Mouse (Mus musculus) gastrocnemius, postnatal 10 days (tissue): ENCODE data around the gene Lrba. TPM values are rescaled to one million over a fixed set of nuclear protein-coding genes. Genes with fewer than 3 reads are reported as not detected.

Source experiments
- DNase-seq: peaks from one replicate; pipeline ENCODE4 v3.0.0; 2021; ENCODE audit warnings: mixed read lengths
- total RNA-seq, 2 experiments: library from RNA; stranded (reverse); gene quantifications; 2 replicates each; pipeline ENCODE4 v1.2.3; 2021

Gene Lrba
- total RNA-seq, 2 experiments from 2014 or later, result 22.7 to 24.1 TPM

DNA sequence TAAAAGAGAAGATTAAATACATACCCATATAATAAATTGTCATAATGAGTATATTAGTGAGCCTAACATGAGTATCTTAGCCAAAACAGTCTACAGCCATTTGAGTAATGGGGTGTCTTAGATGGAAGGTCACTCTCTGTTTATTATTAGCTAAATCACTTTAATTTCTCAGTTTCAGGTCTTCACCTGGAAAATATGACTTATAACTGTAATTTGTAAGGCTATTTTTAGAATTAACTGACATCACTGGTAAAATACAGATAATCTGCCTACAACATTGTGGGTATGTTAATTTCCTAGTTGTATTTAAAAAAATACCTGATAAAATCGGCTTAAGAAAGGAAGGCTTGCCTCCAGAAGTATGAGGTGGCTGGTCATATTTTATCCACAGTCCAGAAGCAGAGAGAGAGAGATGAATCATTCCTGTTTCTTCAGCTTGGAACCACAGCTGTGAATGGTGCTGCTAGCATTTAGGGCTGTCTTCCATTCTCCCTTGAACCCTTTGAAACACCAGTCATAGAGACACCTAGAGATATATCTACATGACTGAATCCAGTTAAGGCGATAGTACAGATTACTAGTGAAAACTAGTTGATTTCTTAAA lies 294.1 kb downstream of the Lrba start:
- DNase-seq, result no peak

DNA sequence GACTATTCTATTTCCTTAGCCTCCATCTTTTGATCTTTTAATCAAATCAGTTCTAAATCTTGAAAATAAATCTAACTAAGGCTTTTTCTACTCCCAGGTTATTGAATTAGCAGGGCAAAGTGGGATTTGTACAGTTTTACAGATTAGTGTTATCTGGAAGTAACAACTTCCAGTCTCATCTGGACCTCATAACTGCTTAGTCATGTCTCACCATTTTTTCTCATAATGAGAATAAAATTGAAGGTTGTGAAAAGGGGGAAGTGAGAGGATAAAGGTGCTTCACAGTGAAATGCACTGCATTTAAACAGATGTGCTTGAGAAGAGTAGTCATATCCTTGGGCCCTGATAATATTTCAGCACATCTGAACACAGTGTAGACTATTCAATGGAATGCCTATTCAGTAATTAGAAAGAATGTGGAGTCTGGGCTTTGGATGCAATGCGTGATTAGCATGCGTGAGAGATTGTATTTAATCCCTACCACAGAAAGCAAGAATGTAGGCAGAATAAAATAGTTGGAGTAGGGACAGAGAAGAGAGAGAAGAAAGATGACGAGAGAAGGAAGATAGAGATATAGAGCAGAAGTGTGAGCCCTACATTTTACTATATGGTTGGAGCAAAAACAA lies 298.5 kb downstream of the Lrba start:
- no peak for DNase-seq

DNA sequence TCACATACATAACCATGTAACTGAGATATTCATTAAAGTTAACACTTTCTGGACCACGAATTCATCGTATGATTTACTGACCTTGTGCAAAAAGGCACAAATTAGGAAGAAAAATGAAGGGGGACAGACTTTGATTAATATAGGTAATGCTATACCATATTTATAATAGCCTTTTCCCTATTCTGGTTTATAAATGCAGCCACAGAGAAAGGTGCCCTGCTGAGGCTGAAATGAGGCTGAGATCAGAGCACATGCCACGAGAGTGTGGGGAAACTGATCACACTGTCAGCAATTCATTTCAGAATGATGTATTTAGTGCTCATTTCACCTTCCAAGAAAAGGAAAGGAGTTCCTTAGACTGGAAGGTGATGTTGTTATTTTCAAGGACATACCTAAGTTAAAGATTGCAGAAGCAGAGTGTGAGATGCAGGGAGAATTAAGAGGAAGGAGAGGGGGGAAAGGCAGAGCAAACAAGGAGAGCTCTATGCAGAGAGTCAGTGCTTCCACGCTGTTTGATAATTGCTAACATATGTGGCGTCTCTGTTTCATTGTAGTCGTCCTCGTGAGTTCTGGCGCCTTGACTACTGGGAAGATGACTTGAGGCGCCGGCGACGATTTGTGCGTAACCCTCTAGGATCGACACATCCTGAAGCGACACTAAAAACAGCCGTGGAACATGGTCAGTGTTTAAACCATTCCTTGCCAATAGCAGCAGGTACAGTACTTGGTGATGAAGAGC lies 307.2 kb downstream of the Lrba start:
- no peak for DNase-seq

DNA sequence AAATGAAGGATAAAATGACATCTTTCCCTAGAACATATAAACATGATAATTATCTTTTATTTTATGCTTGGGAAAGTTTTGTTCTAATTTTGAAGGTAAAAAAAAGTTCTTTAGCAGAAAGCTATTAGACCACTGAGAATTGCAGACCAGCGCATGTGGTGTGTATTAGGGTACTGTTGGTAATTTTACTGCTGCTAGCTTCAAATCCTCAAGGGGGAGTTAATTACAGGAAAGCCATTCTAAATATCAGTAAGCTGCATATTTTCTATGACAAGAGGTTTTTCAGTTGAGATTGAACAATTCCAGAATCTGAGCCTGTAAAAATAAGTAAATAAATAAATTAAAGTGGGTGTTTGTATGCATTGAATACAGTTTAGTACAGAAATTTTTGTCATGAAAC lies 312.3 kb downstream of the Lrba start:
- DNase-seq, result no peak

DNA sequence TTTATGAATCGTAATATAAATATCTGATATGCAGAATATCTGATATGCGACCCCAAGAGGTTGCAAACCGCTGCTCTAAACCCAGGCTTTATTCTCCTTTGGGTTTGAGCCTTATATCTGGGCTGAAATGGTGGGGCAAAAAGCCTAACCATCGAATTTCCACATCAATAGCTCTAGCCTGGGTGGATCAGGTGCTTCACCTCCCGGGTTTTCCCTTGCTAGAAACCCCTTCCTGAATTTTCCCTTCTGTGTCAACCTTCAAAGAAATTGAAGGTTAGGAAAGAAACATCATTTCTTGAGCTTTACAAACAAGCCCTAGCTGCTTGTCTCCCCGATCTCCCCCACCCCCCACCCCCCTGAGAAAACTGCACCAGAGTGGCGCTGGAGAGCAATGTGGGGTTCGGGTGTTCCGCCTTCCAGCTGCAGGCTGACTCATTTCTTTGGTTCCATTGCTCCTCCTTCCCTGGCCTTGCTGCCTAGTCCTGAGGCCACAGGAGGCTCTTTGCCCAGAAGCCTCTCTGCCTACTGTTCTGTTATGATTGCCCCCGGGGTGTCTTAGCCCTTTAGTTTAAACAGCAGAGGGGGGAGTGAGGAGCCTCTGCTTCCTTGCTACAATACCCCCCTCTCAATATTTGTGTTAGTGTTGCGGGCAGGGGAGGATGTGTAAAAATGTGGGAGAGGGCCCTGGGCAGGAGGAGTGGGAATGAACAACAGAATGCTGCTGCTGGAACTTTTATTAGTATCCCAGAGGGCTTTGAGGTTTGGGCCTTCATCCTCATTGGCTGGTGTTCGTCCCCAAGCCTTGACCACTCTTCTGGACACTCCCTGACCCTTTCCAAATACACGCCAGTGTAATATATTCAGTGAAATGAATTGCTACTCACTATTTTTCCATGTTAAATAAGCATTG lies 314.4 kb downstream of the Lrba start:
- DNase-seq, result no peak

- no peak for DNase-seq
Observed at GRCm38 (mm10) chr3:86539555-86540168, 315.2 kb downstream of the Lrba start.

DNA sequence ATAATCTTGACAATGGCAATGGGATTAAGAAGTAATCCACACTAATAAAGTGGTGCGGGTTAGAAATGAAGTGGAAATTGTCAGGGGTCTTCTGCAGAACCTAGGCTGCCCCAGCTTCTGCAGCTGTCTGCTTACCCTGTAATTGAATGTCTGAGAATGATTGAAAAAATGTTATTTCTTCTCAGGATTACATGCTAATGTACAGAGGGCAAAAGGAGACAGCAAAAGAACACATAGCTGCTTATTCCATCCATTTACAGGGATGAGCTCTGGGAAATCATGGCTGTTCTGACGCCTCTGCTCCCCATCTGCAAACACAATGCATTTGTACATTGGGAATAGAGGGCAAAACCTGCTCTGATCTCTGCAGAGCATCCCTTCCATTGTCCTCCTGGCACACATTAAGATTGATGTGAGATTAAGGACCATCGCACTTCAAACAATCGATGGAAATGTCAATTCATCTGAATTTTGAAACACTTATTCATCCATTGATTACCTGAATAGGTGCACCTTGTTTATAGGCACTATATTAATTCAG lies 316.7 kb downstream of the Lrba start:
- DNase-seq, result no peak

DNA sequence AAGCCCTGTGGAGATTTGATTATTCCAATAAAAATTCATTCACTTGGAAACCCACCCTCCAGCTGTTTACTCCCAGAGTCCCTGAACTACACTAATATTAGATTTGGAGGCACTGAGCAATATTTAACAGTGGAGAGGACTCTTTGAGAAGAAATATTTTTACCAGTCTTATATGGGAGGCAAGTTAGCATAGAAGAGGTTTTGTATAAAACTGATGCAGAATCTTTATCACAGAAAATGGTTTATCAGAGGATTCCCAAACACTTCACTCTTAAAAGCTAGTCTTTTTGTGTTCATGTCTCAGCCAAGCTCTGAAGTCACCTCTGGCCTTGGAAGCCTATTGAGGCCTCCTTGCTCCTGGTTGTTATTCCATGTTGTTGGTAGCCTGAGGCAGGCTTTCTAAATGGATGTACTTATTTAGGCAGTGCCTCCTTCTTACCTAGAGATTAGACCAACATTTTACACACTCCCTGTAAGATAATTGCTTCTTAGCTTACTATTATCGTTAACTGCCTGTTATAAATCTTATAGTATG lies 317.4 kb downstream of the Lrba start:
- DNase-seq, result no peak

DNA sequence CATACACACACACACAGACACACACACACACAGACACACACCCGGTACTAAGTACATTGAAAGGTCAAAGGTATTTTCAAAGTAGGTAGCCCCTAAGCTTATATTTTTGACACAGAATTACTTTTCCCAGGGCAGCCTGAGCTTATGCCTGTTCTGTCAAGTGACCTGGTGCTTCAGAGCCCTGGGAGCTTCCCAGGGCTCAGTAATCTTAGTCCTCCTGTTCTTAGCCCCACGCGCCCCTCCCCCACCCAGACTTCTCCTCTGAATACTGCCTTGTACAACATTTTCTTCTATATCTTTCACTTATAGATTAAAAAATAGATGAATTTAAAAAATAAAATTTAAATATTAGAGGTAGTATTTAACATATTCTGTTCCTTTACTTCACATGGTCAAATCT lies 320.3 kb downstream of the Lrba start:
- no peak for DNase-seq

DNA sequence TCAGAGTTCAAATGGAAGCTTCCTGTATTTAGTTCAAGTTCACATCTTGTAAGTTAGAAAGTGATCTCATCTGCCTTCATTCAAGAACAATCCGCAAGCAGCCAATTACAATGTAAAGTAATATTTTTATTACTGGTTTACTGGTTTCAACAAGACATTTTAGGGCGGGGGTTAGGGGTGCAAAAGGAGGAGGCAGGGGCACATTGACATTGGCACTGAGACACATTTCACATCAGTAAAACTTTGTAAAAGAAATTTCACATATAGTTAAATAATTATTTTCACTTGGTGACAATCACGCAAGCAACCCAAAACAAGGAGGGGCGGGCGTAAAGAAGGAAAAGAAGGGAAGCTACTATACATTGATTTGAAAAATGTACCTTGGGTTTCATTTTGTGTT lies 321.5 kb downstream of the Lrba start:
- no peak for DNase-seq

DNA sequence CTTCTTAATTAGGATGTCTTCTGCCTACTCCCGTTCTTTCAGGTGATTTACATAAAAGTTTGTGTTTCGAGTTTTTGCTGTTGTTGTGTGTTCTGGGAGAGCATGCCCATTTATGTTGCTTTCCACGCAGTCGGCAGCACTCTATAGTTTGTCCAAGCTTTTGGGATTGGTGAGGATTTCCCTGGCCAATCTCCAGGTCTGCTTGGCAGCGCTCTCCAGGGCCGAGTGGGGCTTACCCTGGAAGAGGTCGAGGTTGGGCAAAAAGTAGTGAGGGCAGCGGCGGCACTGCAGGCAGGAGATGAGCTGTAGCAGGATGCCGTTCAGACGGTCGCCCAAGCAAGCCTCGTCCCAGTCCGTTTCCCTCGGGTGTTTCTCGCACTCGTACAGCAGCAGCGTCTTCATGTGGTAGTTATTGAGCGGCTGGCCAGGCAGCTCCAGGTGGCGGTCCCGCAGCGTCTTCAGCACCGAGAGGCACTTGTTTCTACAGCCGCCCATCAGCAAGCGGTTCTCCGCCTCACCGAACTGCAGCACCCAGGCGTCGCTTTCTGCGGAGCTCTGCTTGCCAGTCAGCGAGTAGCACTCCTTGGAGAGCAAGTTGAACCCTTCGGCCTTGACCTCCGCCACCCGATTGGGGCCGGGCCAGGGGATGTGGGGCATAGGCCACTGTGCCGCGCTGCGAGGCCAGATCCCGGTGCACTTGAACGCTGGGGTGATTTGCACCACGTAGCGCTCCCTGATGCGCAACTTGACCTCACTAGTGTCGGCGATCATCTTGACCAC lies 322.2 kb downstream of the Lrba start:
- peak; percentile 41 for DNase-seq

- DNase-seq, result no peak
Observed at GRCm38 (mm10) chr3:86547251-86547791, 322.8 kb downstream of the Lrba start.

GRCm38 (mm10) chr3:86548091-86549015 lies 323.9 kb downstream of the Lrba start, which contains the start of gene Mab21l2:
TSS of gene Mab21l2 (minus strand) at chr3:86548629.
- DNase-seq, result peak; percentile 42

DNA sequence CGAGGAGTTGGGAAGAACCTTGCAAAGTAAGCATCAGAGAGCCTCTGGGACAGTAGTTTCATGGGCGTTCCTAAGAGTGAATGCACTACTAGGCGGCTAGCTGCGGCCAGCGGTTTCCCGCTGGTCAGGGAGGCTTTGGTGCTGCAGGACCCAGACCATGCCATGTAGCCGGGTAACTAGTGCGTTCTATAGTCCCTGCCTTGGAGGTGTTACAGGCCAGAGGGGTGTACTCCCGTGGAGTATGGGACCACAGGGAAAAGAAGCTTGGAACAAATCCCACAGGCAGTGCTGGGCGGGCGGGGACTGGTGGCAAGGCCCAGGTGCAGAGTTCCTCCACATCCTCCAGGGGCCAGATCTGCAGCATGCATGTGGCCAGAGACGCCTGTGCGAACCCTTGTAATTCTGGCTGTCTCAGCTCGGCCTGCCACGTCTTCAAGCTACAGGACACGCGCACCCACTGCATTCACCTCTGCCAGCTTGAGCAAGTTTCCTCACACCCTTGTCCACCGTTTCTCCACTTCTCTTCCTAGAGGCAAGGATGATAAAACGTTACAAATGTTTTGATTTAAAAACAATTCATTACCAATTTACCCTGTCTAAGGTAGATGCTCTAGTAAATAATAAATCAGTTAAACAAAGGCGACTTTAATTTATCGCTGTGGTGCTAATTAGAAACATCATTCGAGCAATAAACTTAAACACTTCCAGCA lies 326.0 kb downstream of the Lrba start:
- DNase-seq, result no peak

- no peak for DNase-seq
Observed at GRCm38 (mm10) chr3:86551011-86551728, 326.7 kb downstream of the Lrba start.

GRCm38 (mm10) chr3:86552170-86552569 lies 327.7 kb downstream of the Lrba start:
- DNase-seq, result no peak

- DNase-seq, result no peak
Observed at GRCm38 (mm10) chr3:86558976-86559375, 334.5 kb downstream of the Lrba start.

GRCm38 (mm10) chr3:86559635-86560034 lies 335.2 kb downstream of the Lrba start:
- no peak for DNase-seq
